Mouse (Mus musculus): ENCODE results near the gene Gm13696.
"Not testable (repeated sequence)": the region's sequence is repeated elsewhere in the genome, so short reads cannot be mapped to it uniquely, and the experiment has no call there.

DNA sequence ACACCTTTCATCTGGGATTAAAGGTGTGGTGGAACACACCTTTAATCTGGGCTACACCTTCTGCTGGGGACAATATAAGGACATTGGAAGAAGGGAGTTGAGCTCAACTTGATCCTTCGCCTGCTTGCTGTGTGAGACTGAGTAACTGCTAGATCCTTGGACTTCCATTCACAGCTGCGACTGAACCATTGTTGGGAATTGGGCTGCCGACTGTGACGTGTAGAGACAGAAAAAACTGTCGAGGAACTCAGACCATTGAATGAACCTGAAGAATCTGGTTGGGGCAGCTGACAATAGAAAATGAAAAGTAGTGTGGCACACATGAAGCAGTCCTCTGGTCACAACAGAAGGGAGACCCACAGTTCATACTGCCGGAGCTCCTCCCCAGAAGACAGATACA, 17.5 kb upstream of the Gm13696 start, which contains the start of gene Gm13698:
- not testable (repeated sequence) for TF ChIP-seq CTCF (conservative IDR thresholded peaks at IDR 0.05; ENCODE audit: insufficient read depth, insufficient read length, low read depth, low read length); POLR2A (IDR thresholded peaks at IDR 0.05; ENCODE audit: low read depth, low read length)
